Mouse (Mus musculus) midbrain, embryonic 11.5 days (tissue): ENCODE data around the gene Dhrs7b. TPM values are rescaled to one million over a fixed set of nuclear protein-coding genes. Genes with fewer than 3 reads are reported as not detected.

Experiments
- ATAC-seq: fragments of 200-750 bp; cut with Nextera tagmentation; 2 replicates; pipeline ENCODE4 v1.8.0; 2017; ENCODE audit warnings: moderate TSS enrichment, moderate library complexity; ENCODE audit not compliant: low FRiP score
- DNase-seq: peaks from one replicate; pipeline ENCODE4 v3.0.0; 2015; ENCODE audit warnings: low spot score; ENCODE audit errors: missing footprints
- H3K27ac ChIP-seq: fragments of 300-500 bp; sonication (generic); 2 replicates; pipeline ENCODE4 v1.5.1; 2014; ENCODE audit warnings: low read depth, low read length
- H3K27me3 ChIP-seq: fragments of 300-500 bp; sonication (generic); 2 replicates; pipeline ENCODE4 v1.6.1; 2014; ENCODE audit warnings: mild to moderate bottlenecking, low read length, moderate library complexity, mixed read lengths; ENCODE audit not compliant: control insufficient read depth, insufficient read depth
- H3K36me3 ChIP-seq: fragments of 300-500 bp; sonication (generic); 2 replicates; pipeline ENCODE4 v1.6.1; 2014; ENCODE audit warnings: mild to moderate bottlenecking, low read length, moderate library complexity, mixed read lengths; ENCODE audit not compliant: control insufficient read depth, insufficient read depth
- H3K4me1 ChIP-seq: fragments of 300-500 bp; sonication (generic); 2 replicates; pipeline ENCODE4 v1.6.1; 2014; ENCODE audit warnings: low read length; ENCODE audit not compliant: control insufficient read depth, insufficient read depth
- H3K4me2 ChIP-seq: fragments of 300-500 bp; sonication (generic); 2 replicates; pipeline ENCODE4 v1.6.1; 2014; ENCODE audit warnings: mild to moderate bottlenecking, moderate library complexity
- H3K4me3 ChIP-seq: fragments of 300-500 bp; sonication (generic); 2 replicates; pipeline ENCODE4 v1.5.1; 2014; ENCODE audit warnings: low read depth, low read length
- H3K9ac ChIP-seq: fragments of 300-500 bp; sonication (generic); 2 replicates; pipeline ENCODE4 v1.6.1; 2014; ENCODE audit warnings: low read length
- H3K9me3 ChIP-seq: fragments of 300-500 bp; sonication (generic); 2 replicates; pipeline ENCODE4 v1.6.1; 2016; ENCODE audit warnings: low read length; ENCODE audit not compliant: control insufficient read depth
- WGBS: fragments of 180-500 bp; shearing (Covaris S2); extraction: QIAGEN DNeasy Blood & Tissue Kit; methylation state at CpG from one replicate; pipeline ENCODE4 v1.1.7; 2014; 5-methylcytosine and 5-hydroxymethylcytosine counted together
- polyA plus RNA-seq: library from polyadenylated mRNA; unstranded; fragments of >200 nt; fragmentation: Nextera tagmentation; extraction: Ambion mirVana; gene quantifications from 2 replicates; pipeline ENCODE4 v1.2.1, GENCODE M21; 2014

Dhrs7b gene
- polyA plus RNA-seq, 1 experiment from 2014 or later: 25.9 TPM

GRCm38 (mm10) chr11:60828903-60829302, 1.5 kb upstream of the Dhrs7b start:
- ATAC-seq: no peak
- no peak overlapping the region for H3K4me3 ChIP-seq
- H3K9ac ChIP-seq: no peak overlapping the region
- no peak overlapping the region for H3K27ac ChIP-seq
- no peaks in the 10 kb centered on the region for H3K27me3 ChIP-seq
- DNase-seq: no peak
- H3K9me3 ChIP-seq: no peaks in the 10 kb centered on the region
- H3K4me1 ChIP-seq: peaks cover 6% of the 10 kb centered on the region; the same call in 1 of the 2 replicates
- WGBS: 44% methylated on average over 2 of the region's 2 CpGs
- no peak overlapping the region for H3K4me2 ChIP-seq
- H3K36me3 ChIP-seq: no peaks in the 10 kb centered on the region

GRCm38 (mm10) chr11:60836897-60837296, 6.5 kb downstream of the Dhrs7b start:
- H3K4me1 ChIP-seq: no peaks in the 10 kb centered on the region
- H3K27ac ChIP-seq: no peak overlapping the region
- no peaks in the 10 kb centered on the region for H3K27me3 ChIP-seq
- no peak for ATAC-seq
- no peaks in the 10 kb centered on the region for H3K36me3 ChIP-seq
- H3K4me2 ChIP-seq: no peak overlapping the region
- no peak overlapping the region for H3K4me3 ChIP-seq
- DNase-seq: no peak
- H3K9me3 ChIP-seq: no peaks in the 10 kb centered on the region
- 92% methylated on average over 6 of the region's 6 CpGs for WGBS
- H3K9ac ChIP-seq: no peak overlapping the region

- H3K36me3 ChIP-seq: no peaks in the 10 kb centered on the region
- no peaks in the 10 kb centered on the region for H3K4me1 ChIP-seq
- 94% methylated on average over 10 of the region's 10 CpGs for WGBS
- no peak overlapping the region for H3K4me2 ChIP-seq
- H3K9me3 ChIP-seq: no peaks in the 10 kb centered on the region
- H3K27me3 ChIP-seq: no peaks in the 10 kb centered on the region
- H3K9ac ChIP-seq: no peak overlapping the region
- no peak for DNase-seq
- H3K4me3 ChIP-seq: no peak overlapping the region
- no peak overlapping the region for H3K27ac ChIP-seq
- no peak for ATAC-seq
Measured at GRCm38 (mm10) chr11:60837644-60838406, 7.4 kb downstream of the Dhrs7b start.

- ATAC-seq: no peak
- Histone ChIP-seq H3K27me3 (no peaks in the 10 kb centered on the region), H3K27ac (no peak overlapping the region), H3K9me3 (no peaks in the 10 kb centered on the region), H3K36me3 (no peaks in the 10 kb centered on the region), H3K4me2 (no peak overlapping the region), H3K4me3 (no peak overlapping the region), H3K4me1 (no peaks in the 10 kb centered on the region), H3K9ac (no peak overlapping the region)
- no peak for DNase-seq
- 77% methylated on average over 12 of the region's 12 CpGs for WGBS
Measured at GRCm38 (mm10) chr11:60841467-60842200, 11.2 kb downstream of the Dhrs7b start.

GRCm38 (mm10) chr11:60843412-60843811, 13.0 kb downstream of the Dhrs7b start:
- no peak for DNase-seq
- ATAC-seq: no peak
- Histone ChIP-seq H3K27ac (no peak overlapping the region), H3K27me3 (no peaks in the 10 kb centered on the region), H3K4me2 (no peak overlapping the region), H3K4me1 (no peaks in the 10 kb centered on the region), H3K9ac (no peak overlapping the region), H3K4me3 (no peak overlapping the region), H3K36me3 (no peaks in the 10 kb centered on the region), H3K9me3 (no peaks in the 10 kb centered on the region)
- 90% methylated on average over 5 of the region's 5 CpGs for WGBS

GRCm38 (mm10) chr11:60845415-60845814, 15.0 kb downstream of the Dhrs7b start:
- ATAC-seq (no peak), DNase-seq (no peak)
- 86% methylated on average over 5 of the region's 5 CpGs for WGBS
- Histone ChIP-seq H3K9ac (no peak overlapping the region), H3K4me2 (no peak overlapping the region), H3K9me3 (no peaks in the 10 kb centered on the region), H3K4me3 (no peak overlapping the region), H3K27ac (no peak overlapping the region), H3K36me3 (no peaks in the 10 kb centered on the region), H3K4me1 (no peaks in the 10 kb centered on the region), H3K27me3 (no peaks in the 10 kb centered on the region)

- Histone ChIP-seq H3K36me3 (peaks cover 12% of the 10 kb centered on the region), H3K4me3 (no peak overlapping the region)
- ATAC-seq: no peak
Measured at GRCm38 (mm10) chr11:60856587-60856986, 26.2 kb downstream of the Dhrs7b start.

GRCm38 (mm10) chr11:60861993-60862392, 31.6 kb downstream of the Dhrs7b start:
- ATAC-seq (no peak), DNase-seq (peak; percentile 57)
- Histone ChIP-seq H3K9ac (no peak overlapping the region), H3K9me3 (no peaks in the 10 kb centered on the region), H3K36me3 (peaks cover 25% of the 10 kb centered on the region), H3K4me3 (no peak overlapping the region), H3K4me1 (no peaks in the 10 kb centered on the region), H3K27me3 (no peaks in the 10 kb centered on the region), H3K27ac (no peak overlapping the region), H3K4me2 (no peak overlapping the region)
- WGBS: 86% methylated on average over 3 of the region's 3 CpGs

More at GRCm38 (mm10) chr11:60856587-60856986, 26.2 kb downstream of the Dhrs7b start:
- Histone ChIP-seq H3K4me1 (no peaks in the 10 kb centered on the region), H3K27ac (no peak overlapping the region), H3K27me3 (no peaks in the 10 kb centered on the region), H3K9me3 (no peaks in the 10 kb centered on the region), H3K9ac (no peak overlapping the region), H3K4me2 (no peak overlapping the region)
- no peak for DNase-seq
- WGBS: 85% methylated on average over 3 of the region's 3 CpGs

GRCm38 (mm10) chr11:60863196-60863595, 32.8 kb downstream of the Dhrs7b start:
- WGBS: 87% methylated on average over 4 of the region's 4 CpGs
- Histone ChIP-seq H3K4me2 (no peak overlapping the region), H3K4me3 (no peak overlapping the region), H3K27ac (no peak overlapping the region), H3K9me3 (no peaks in the 10 kb centered on the region), H3K27me3 (no peaks in the 10 kb centered on the region), H3K4me1 (no peaks in the 10 kb centered on the region), H3K36me3 (peaks cover 25% of the 10 kb centered on the region), H3K9ac (no peak overlapping the region)
- DNase-seq (peak; percentile 67), ATAC-seq (no peak)
